Mouse (Mus musculus) spleen, adult 18-20 months (tissue): ENCODE measurements around the gene Hps6.

Experiments used
- DNase-seq, 2 experiments: peaks; one replicate each; pipeline ENCODE4 v3.0.0; 2022; ENCODE audit warnings: mixed read lengths in 2 of 2

Gene Hps6

GRCm38 (mm10) chr19:46030196-46030983, 27.1 kb downstream of the Hps6 start:
- no peak for DNase-seq

- DNase-seq = no peak
Observed at GRCm38 (mm10) chr19:46031689-46032432, 28.6 kb downstream of the Hps6 start.

- DNase-seq = no peak
Observed at GRCm38 (mm10) chr19:46032731-46033510, 29.6 kb downstream of the Hps6 start.

GRCm38 (mm10) chr19:46033911-46034310, 30.6 kb downstream of the Hps6 start:
- no peak for DNase-seq

- DNase-seq = no peak
Observed at GRCm38 (mm10) chr19:46035971-46036370, 32.7 kb downstream of the Hps6 start.

- no peak for DNase-seq
Observed at GRCm38 (mm10) chr19:46036477-46037242, 33.4 kb downstream of the Hps6 start.

- DNase-seq = peak in 1 of 2 experiments; percentile 39
Observed at GRCm38 (mm10) chr19:46037243-46037924, 34.1 kb downstream of the Hps6 start.

- DNase-seq = peak in 1 of 2 experiments; percentile 23
Observed at GRCm38 (mm10) chr19:46037925-46038850, 34.9 kb downstream of the Hps6 start.

GRCm38 (mm10) chr19:46038851-46039260, 35.5 kb downstream of the Hps6 start:
- DNase-seq = peak in 1 of 2 experiments; percentile 23

- DNase-seq = peak; percentile 86 to 88
Observed at GRCm38 (mm10) chr19:46039478-46039877, 36.2 kb downstream of the Hps6 start.

- peak in 1 of 2 experiments; percentile 30 for DNase-seq
Observed at GRCm38 (mm10) chr19:46040149-46040902, 37.0 kb downstream of the Hps6 start.

GRCm38 (mm10) chr19:46041299-46041932, 38.1 kb downstream of the Hps6 start:
- peak in 1 of 2 experiments; percentile 30 for DNase-seq

- DNase-seq = peak in 1 of 2 experiments; percentile 52
Observed at GRCm38 (mm10) chr19:46041933-46042475, 38.7 kb downstream of the Hps6 start.

GRCm38 (mm10) chr19:46042476-46043011, 39.2 kb downstream of the Hps6 start:
- no peak for DNase-seq

GRCm38 (mm10) chr19:46043380-46043779, 40.1 kb downstream of the Hps6 start:
- DNase-seq = no peak

- DNase-seq = no peak
Observed at GRCm38 (mm10) chr19:46044271-46044992, 41.1 kb downstream of the Hps6 start, which contains the start of gene Pprc1. Gene Pprc1 (plus strand): TSS chr19:46044886.

- DNase-seq = peak; percentile 73
Observed at GRCm38 (mm10) chr19:46044993-46045695, 41.8 kb downstream of the Hps6 start, which contains the start of gene Ldb1. Gene Ldb1 (minus strand): TSS chr19:46045214.
